Mouse (Mus musculus) heart, embryonic 11.5 days (tissue): ENCODE measurements around the gene Syn1. TPM values are rescaled to one million over a fixed set of nuclear protein-coding genes. Genes with fewer than 3 reads are reported as not detected.

Experiments used
- ATAC-seq: fragments of 200-750 bp; cut with Nextera tagmentation; replicated peaks from 2 replicates; pipeline ENCODE4 v1.8.0; 2017; ENCODE audit warnings: moderate library complexity; ENCODE audit not compliant: insufficient number of reproducible peaks, low FRiP score, low TSS enrichment
- H3K27ac ChIP-seq: fragments of 300-500 bp; sonication (generic); 2 replicates; pipeline ENCODE4 v1.5.1; 2014; ENCODE audit warnings: mild to moderate bottlenecking, low read depth, low read length
- H3K27me3 ChIP-seq: fragments of 300-500 bp; sonication (generic); 2 replicates; pipeline ENCODE4 v1.6.1; 2014; ENCODE audit warnings: mild to moderate bottlenecking, low read length, mixed read lengths; ENCODE audit not compliant: control insufficient read depth, insufficient read depth
- H3K36me3 ChIP-seq: fragments of 300-500 bp; sonication (generic); 2 replicates; pipeline ENCODE4 v1.6.1; 2014; ENCODE audit warnings: mild to moderate bottlenecking, low read length, moderate library complexity, mixed read lengths; ENCODE audit not compliant: control insufficient read depth, insufficient read depth
- H3K4me1 ChIP-seq: fragments of 300-500 bp; sonication (generic); 2 replicates; pipeline ENCODE4 v1.6.1; 2014; ENCODE audit warnings: low read length; ENCODE audit not compliant: control insufficient read depth, insufficient read depth
- H3K4me2 ChIP-seq: fragments of 300-500 bp; sonication (generic); 2 replicates; pipeline ENCODE4 v1.6.1; 2014; ENCODE audit warnings: mild to moderate bottlenecking, moderate library complexity
- H3K4me3 ChIP-seq: fragments of 300-500 bp; sonication (generic); 2 replicates; pipeline ENCODE4 v1.5.1; 2014; ENCODE audit warnings: low read depth, low read length
- H3K9ac ChIP-seq: fragments of 300-500 bp; sonication (generic); 2 replicates; pipeline ENCODE4 v1.6.1; 2014; ENCODE audit warnings: mild to moderate bottlenecking, low read depth, low read length, moderate library complexity
- H3K9me3 ChIP-seq: fragments of 300-500 bp; sonication (generic); replicated peaks from 2 replicates; pipeline ENCODE4 v1.6.1; 2016; ENCODE audit warnings: low read length; ENCODE audit not compliant: control insufficient read depth
- WGBS: fragments of 180-500 bp; shearing (Covaris S2); extraction: QIAGEN DNeasy Blood & Tissue Kit; methylation state at CpG from one replicate; pipeline ENCODE4 v1.1.7; 2014; ENCODE audit not compliant: insufficient replicate concordance; 5-methylcytosine and 5-hydroxymethylcytosine counted together
- polyA plus RNA-seq: library from polyadenylated mRNA; unstranded; fragments of >200 nt; fragmentation: Nextera tagmentation; extraction: Ambion mirVana; gene quantifications from 2 replicates; pipeline ENCODE4 v1.2.1, GENCODE M21; 2014

Gene Syn1
- 0.52 and 0.56 TPM in 2 replicates for polyA plus RNA-seq

GRCm38 (mm10) chrX:20920844-20921364, at the start of gene Syn1:
Gene Syn1, minus strand, starts transcription at chrX:20921004.
- ATAC-seq = peak; percentile 79
- H3K4me1 ChIP-seq = no peaks in the 10 kb centered on the region
- H3K36me3 ChIP-seq = no peaks in the 10 kb centered on the region
- peaks cover 8% of the 10 kb centered on the region; the same call in 1 of the 2 replicates for H3K27me3 ChIP-seq
- H3K4me2 ChIP-seq = peak within 1 kb of the TSS; percentile 72
- H3K27ac ChIP-seq = no peak within 1 kb of the TSS
- WGBS = 11% methylated on average over 38 of the region's 44 CpGs
- H3K9me3 ChIP-seq = no peaks in the 10 kb centered on the region
- no peak within 1 kb of the TSS for H3K9ac ChIP-seq
- peak within 1 kb of the TSS; percentile 38 for H3K4me3 ChIP-seq

- Histone ChIP-seq H3K27ac (peak within 1 kb of the TSS; percentile 80), H3K4me1 (no peaks in the 10 kb centered on the region), H3K36me3 (no peaks in the 10 kb centered on the region), H3K4me3 (peak within 1 kb of the TSS; percentile 50), H3K9me3 (no peaks in the 10 kb centered on the region), H3K27me3 (no peaks in the 10 kb centered on the region), H3K9ac (peak within 1 kb of the TSS; percentile 65), H3K4me2 (peak within 1 kb of the TSS; percentile 59)
- 15% methylated on average over 57 of the region's 57 CpGs for WGBS
- peak; percentile 95 for ATAC-seq
Observed at GRCm38 (mm10) chrX:20961477-20962378, 40.9 kb upstream of the Syn1 start, which contains the start of gene Uxt. Gene Uxt, minus strand, starts transcription at chrX:20962017.

- ATAC-seq = peak; percentile 95
- no peaks in the 10 kb centered on the region for H3K27me3 ChIP-seq
- H3K4me3 ChIP-seq = peak within 1 kb of the TSS; percentile 65
- no peaks in the 10 kb centered on the region for H3K36me3 ChIP-seq
- H3K9ac ChIP-seq = peak within 1 kb of the TSS; percentile 77
- peak within 1 kb of the TSS; percentile 46; the same call in 1 of the 2 replicates for H3K27ac ChIP-seq
- peak within 1 kb of the TSS; percentile 61 for H3K4me2 ChIP-seq
- WGBS = 12% methylated on average over 27 of the region's 30 CpGs
- H3K4me1 ChIP-seq = peaks cover 3% of the 10 kb centered on the region; the same call in 1 of the 2 replicates
- H3K9me3 ChIP-seq = no peaks in the 10 kb centered on the region
Observed at GRCm38 (mm10) chrX:20950191-20950880, 29.5 kb upstream of the Syn1 start, which contains the start of gene Elk1. Gene Elk1, minus strand, starts transcription at chrX:20950608.

GRCm38 (mm10) chrX:20946055-20946454, 25.3 kb upstream of the Syn1 start:
- 21% methylated on average over 4 of the region's 4 CpGs for WGBS
- Histone ChIP-seq H3K4me1 (peaks cover 3% of the 10 kb centered on the region; the same call in 1 of the 2 replicates), H3K4me2 (no peak overlapping the region), H3K4me3 (no peak overlapping the region), H3K9me3 (no peaks in the 10 kb centered on the region), H3K27me3 (no peaks in the 10 kb centered on the region), H3K36me3 (no peaks in the 10 kb centered on the region), H3K27ac (no peak overlapping the region), H3K9ac (no peak overlapping the region)
- no peak for ATAC-seq

GRCm38 (mm10) chrX:20931963-20932362, 11.2 kb upstream of the Syn1 start:
- 0 out of 2 replicates have a peak, but pooled peaks cover under 1% of the 10 kb centered on the region for H3K36me3 ChIP-seq
- WGBS = 91% methylated on average over 1 of the region's 1 CpGs
- H3K4me2 ChIP-seq = no peak overlapping the region
- H3K27ac ChIP-seq = no peak overlapping the region
- no peak overlapping the region for H3K4me3 ChIP-seq
- H3K9me3 ChIP-seq = no peaks in the 10 kb centered on the region
- no peaks in the 10 kb centered on the region for H3K4me1 ChIP-seq
- ATAC-seq = no peak
- H3K27me3 ChIP-seq = no peaks in the 10 kb centered on the region
- H3K9ac ChIP-seq = no peak overlapping the region

GRCm38 (mm10) chrX:20931364-20931763, 10.6 kb upstream of the Syn1 start, which contains the start of gene Cfp:
Gene Cfp, minus strand, starts transcription at chrX:20931555.
- no peak for ATAC-seq
- Histone ChIP-seq H3K4me2 (no peak within 1 kb of the TSS), H3K9ac (no peak within 1 kb of the TSS), H3K36me3 (no peaks in the 10 kb centered on the region), H3K27me3 (no peaks in the 10 kb centered on the region), H3K27ac (no peak within 1 kb of the TSS), H3K4me3 (no peak within 1 kb of the TSS), H3K4me1 (no peaks in the 10 kb centered on the region), H3K9me3 (no peaks in the 10 kb centered on the region)
- 75% methylated on average over 1 of the region's 1 CpGs for WGBS

- Histone ChIP-seq H3K4me3 (no peak overlapping the region), H3K4me2 (no peak overlapping the region), H3K27ac (no peak overlapping the region), H3K27me3 (no peaks in the 10 kb centered on the region), H3K9me3 (no peaks in the 10 kb centered on the region), H3K9ac (no peak overlapping the region), H3K36me3 (no peaks in the 10 kb centered on the region), H3K4me1 (no peaks in the 10 kb centered on the region)
- 72% methylated on average over 1 of the region's 1 CpGs for WGBS
- ATAC-seq = no peak
Observed at GRCm38 (mm10) chrX:20929859-20930258, 9.1 kb upstream of the Syn1 start.

GRCm38 (mm10) chrX:20924976-20925375, 4.2 kb upstream of the Syn1 start:
- no peaks in the 10 kb centered on the region; the same call in 1 of the 2 replicates for H3K27me3 ChIP-seq
- no peak overlapping the region for H3K4me2 ChIP-seq
- ATAC-seq = no peak
- no peaks in the 10 kb centered on the region for H3K36me3 ChIP-seq
- H3K4me1 ChIP-seq = no peaks in the 10 kb centered on the region
- no peak overlapping the region for H3K4me3 ChIP-seq
- no peak overlapping the region for H3K27ac ChIP-seq
- no peaks in the 10 kb centered on the region for H3K9me3 ChIP-seq
- no peak overlapping the region for H3K9ac ChIP-seq
